Comparison of ENCODE assay signal across 17 mouse cellular contexts in the genomic region with DNA sequence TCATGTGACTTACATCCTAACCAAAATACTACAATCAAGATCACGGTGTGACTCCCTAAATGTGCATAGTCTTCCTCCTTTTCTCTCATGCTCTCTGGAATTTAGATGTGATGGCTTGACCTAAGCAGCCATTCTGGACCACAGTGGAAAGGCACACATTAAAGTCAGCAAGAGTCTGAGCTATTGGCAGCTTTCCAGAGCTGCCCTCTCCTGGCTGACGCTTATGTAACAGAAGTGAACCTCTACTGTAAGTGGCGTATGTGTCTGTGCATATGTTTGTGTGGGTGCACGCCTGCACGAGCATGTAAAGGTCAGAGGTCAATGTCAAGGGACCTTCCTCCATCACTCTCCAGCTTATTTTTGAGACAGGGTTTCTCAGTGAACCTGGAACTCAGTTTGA. TPM values are rescaled to one million over a fixed set of nuclear protein-coding genes. Genes with fewer than 3 reads are reported as not detected.
"Had no signal": no experiment of that assay in that cellular context is flagged by ENCODE, and none has a peak within 500 bp of the region (broad histone marks: within the 10 kb centered on the region; RNA-seq: fewer than 3 reads in every experiment).

No protein-coding gene starts in this region.

- H3K9ac ChIP-seq: limb, embryonic 13.5 days; liver, embryonic 15.5 days; midbrain, embryonic 13.5 days; stomach, embryonic 15.5 days had no signal

- DNase-seq: kidney, adult 9 months; kidney, postnatal 14 days; lung, adult 2 months; right cerebral cortex, postnatal 14 days; thymus, adult 2 months; thymus, postnatal 25 days had no signal

- H3K4me1 ChIP-seq: liver, embryonic 15.5 days; midbrain, embryonic 13.5 days; stomach, embryonic 15.5 days had no signal

- H3K36me3 ChIP-seq: limb, embryonic 13.5 days; liver, embryonic 15.5 days; midbrain, embryonic 13.5 days; stomach, embryonic 15.5 days had no signal

- ATAC-seq: midbrain, embryonic 13.5 days had no signal

- H3K27ac ChIP-seq: layer of hippocampus, adult 2 months; limb, embryonic 13.5 days; liver, embryonic 15.5 days; midbrain, embryonic 13.5 days; stomach, embryonic 15.5 days had no signal

- H3K4me3 ChIP-seq: layer of hippocampus, adult 2 months; limb, embryonic 13.5 days; liver, embryonic 15.5 days; midbrain, embryonic 13.5 days; stomach, embryonic 15.5 days had no signal

- H3K9me3 ChIP-seq: limb, embryonic 13.5 days; liver, embryonic 15.5 days; midbrain, embryonic 13.5 days; stomach, embryonic 15.5 days had no signal

- H3K4me2 ChIP-seq: limb, embryonic 13.5 days; liver, embryonic 11.5 days; liver, embryonic 15.5 days; midbrain, embryonic 13.5 days; stomach, embryonic 15.5 days had no signal

- H3K27me3 ChIP-seq: limb, embryonic 13.5 days; liver, embryonic 15.5 days; midbrain, embryonic 13.5 days; stomach, embryonic 15.5 days had no signal

RNA-seq across cellular contexts. Expression of gene Gm10577, which starts 14.6 kb away (rescaled TPM):
- polyA plus RNA-seq: intestine, embryonic 14.5 days; limb, embryonic 13.5 days; liver, embryonic 11.5 days; liver, embryonic 15.5 days; lung, adult 2 months; midbrain, embryonic 13.5 days; neural tube, embryonic 14.5 days; spleen, adult 2 months; stomach, embryonic 15.5 days; testis, adult 2 months; thymus, adult 2 months; urinary bladder, adult 2 months had no signal
